Mouse (Mus musculus): ENCODE measurements around the gene Agbl4. TPM values are rescaled to one million over a fixed set of nuclear protein-coding genes. Genes with fewer than 3 reads are reported as not detected.

Gene Agbl4
- polyA plus RNA-seq, 2 experiments: 0.17 to 0.21 TPM

GRCm38 (mm10) chr4:111255499-111255898 is 858.0 kb downstream of the Agbl4 start:
- no peak for TF ChIP-seq POLR2A (IDR thresholded peaks at IDR 0.05; ENCODE audit: borderline replicate concordance, extremely low read depth, insufficient read depth, insufficient read length)
- Histone ChIP-seq H3K36me3 (ENCODE audit: control insufficient read depth, insufficient read depth, low read length) (no peaks in the 10 kb centered on the region), H3K4me3 (replicated peaks; ENCODE audit: low read length) (no peak overlapping the region), H3K4me2 (replicated peaks; ENCODE audit: low read depth, low read length, severe bottlenecking) (no peak overlapping the region), H3K27ac (replicated peaks; ENCODE audit: low read depth, low read length) (no peak overlapping the region), H3K27me3 (ENCODE audit: control insufficient read depth, insufficient read depth, low read length) (no peaks in the 10 kb centered on the region), H3K9ac (ENCODE audit: low read depth, low read length, severe bottlenecking) (no peak overlapping the region), H3K9me3 (ENCODE audit: control insufficient read depth, low read length) (no peaks in the 10 kb centered on the region), H3K4me1 (ENCODE audit: control insufficient read depth, insufficient read depth, low read length) (no peaks in the 10 kb centered on the region)
- WGBS: 63% methylated on average over 4 of the region's 4 CpGs
- DNase-seq (ENCODE audit: low spot score) (no peak), ATAC-seq (ENCODE audit: low FRiP score, low read depth) (no peak)

GRCm38 (mm10) chr4:111256931-111257330 is 859.5 kb downstream of the Agbl4 start:
- Histone ChIP-seq H3K4me3 (replicated peaks; ENCODE audit: low read length) (no peak overlapping the region), H3K4me2 (replicated peaks; ENCODE audit: low read depth, low read length, severe bottlenecking) (no peak overlapping the region), H3K27ac (replicated peaks; ENCODE audit: low read depth, low read length) (no peak overlapping the region), H3K4me1 (ENCODE audit: control insufficient read depth, insufficient read depth, low read length) (no peaks in the 10 kb centered on the region), H3K27me3 (ENCODE audit: control insufficient read depth, insufficient read depth, low read length) (no peaks in the 10 kb centered on the region), H3K9ac (ENCODE audit: low read depth, low read length, severe bottlenecking) (no peak overlapping the region), H3K36me3 (ENCODE audit: control insufficient read depth, insufficient read depth, low read length) (no peaks in the 10 kb centered on the region), H3K9me3 (ENCODE audit: control insufficient read depth, low read length) (no peaks in the 10 kb centered on the region)
- DNase-seq (ENCODE audit: low spot score) (no peak), ATAC-seq (ENCODE audit: low FRiP score, low read depth) (no peak)
- TF ChIP-seq POLR2A (IDR thresholded peaks at IDR 0.05; ENCODE audit: borderline replicate concordance, extremely low read depth, insufficient read depth, insufficient read length): no peak

GRCm38 (mm10) chr4:111280936-111281335 is 883.5 kb downstream of the Agbl4 start:
- 68% methylated on average over 2 of the region's 2 CpGs for WGBS
- Histone ChIP-seq H3K9ac (ENCODE audit: low read depth, low read length, severe bottlenecking) (no peak overlapping the region), H3K4me3 (replicated peaks; ENCODE audit: low read length) (no peak overlapping the region), H3K27ac (replicated peaks; ENCODE audit: low read depth, low read length) (no peak overlapping the region), H3K9me3 (ENCODE audit: control insufficient read depth, low read length) (no peaks in the 10 kb centered on the region), H3K27me3 (ENCODE audit: control insufficient read depth, insufficient read depth, low read length) (no peaks in the 10 kb centered on the region), H3K36me3 (ENCODE audit: control insufficient read depth, insufficient read depth, low read length) (no peaks in the 10 kb centered on the region), H3K4me2 (replicated peaks; ENCODE audit: low read depth, low read length, severe bottlenecking) (no peak overlapping the region), H3K4me1 (ENCODE audit: control insufficient read depth, insufficient read depth, low read length) (no peaks in the 10 kb centered on the region)
- ATAC-seq (ENCODE audit: low FRiP score, low read depth): no peak
- no peak for TF ChIP-seq POLR2A (IDR thresholded peaks at IDR 0.05; ENCODE audit: borderline replicate concordance, extremely low read depth, insufficient read depth, insufficient read length)
- DNase-seq (ENCODE audit: low spot score): no peak

GRCm38 (mm10) chr4:111281836-111282235 is 884.4 kb downstream of the Agbl4 start:
- WGBS: 92% methylated on average over 4 of the region's 4 CpGs
- Histone ChIP-seq H3K4me2 (replicated peaks; ENCODE audit: low read depth, low read length, severe bottlenecking) (no peak overlapping the region), H3K9ac (ENCODE audit: low read depth, low read length, severe bottlenecking) (no peak overlapping the region), H3K4me3 (replicated peaks; ENCODE audit: low read length) (no peak overlapping the region), H3K4me1 (ENCODE audit: control insufficient read depth, insufficient read depth, low read length) (no peaks in the 10 kb centered on the region), H3K27ac (replicated peaks; ENCODE audit: low read depth, low read length) (no peak overlapping the region), H3K9me3 (ENCODE audit: control insufficient read depth, low read length) (no peaks in the 10 kb centered on the region), H3K36me3 (ENCODE audit: control insufficient read depth, insufficient read depth, low read length) (no peaks in the 10 kb centered on the region), H3K27me3 (ENCODE audit: control insufficient read depth, insufficient read depth, low read length) (no peaks in the 10 kb centered on the region)
- no peak for ATAC-seq (ENCODE audit: low FRiP score, low read depth)
- TF ChIP-seq POLR2A (IDR thresholded peaks at IDR 0.05; ENCODE audit: borderline replicate concordance, extremely low read depth, insufficient read depth, insufficient read length): no peak
- no peak for DNase-seq (ENCODE audit: low spot score)

- 86% methylated on average over 2 of the region's 2 CpGs for WGBS
Measured at GRCm38 (mm10) chr4:111284625-111285024, 887.2 kb downstream of the Agbl4 start.

More at GRCm38 (mm10) chr4:111284625-111285024, 887.2 kb downstream of the Agbl4 start:
- Histone ChIP-seq H3K36me3 (ENCODE audit: control insufficient read depth, insufficient read depth, low read length) (no peaks in the 10 kb centered on the region), H3K4me3 (replicated peaks; ENCODE audit: low read length) (no peak overlapping the region), H3K9me3 (ENCODE audit: control insufficient read depth, low read length) (no peaks in the 10 kb centered on the region), H3K4me2 (replicated peaks; ENCODE audit: low read depth, low read length, severe bottlenecking) (no peak overlapping the region), H3K9ac (ENCODE audit: low read depth, low read length, severe bottlenecking) (no peak overlapping the region), H3K27me3 (ENCODE audit: control insufficient read depth, insufficient read depth, low read length) (no peaks in the 10 kb centered on the region), H3K4me1 (ENCODE audit: control insufficient read depth, insufficient read depth, low read length) (no peaks in the 10 kb centered on the region), H3K27ac (replicated peaks; ENCODE audit: low read depth, low read length) (no peak overlapping the region)
- no peak for DNase-seq (ENCODE audit: low spot score)
- no peak for ATAC-seq (ENCODE audit: low FRiP score, low read depth)
- TF ChIP-seq POLR2A (IDR thresholded peaks at IDR 0.05; ENCODE audit: borderline replicate concordance, extremely low read depth, insufficient read depth, insufficient read length): no peak
